Mouse (Mus musculus) activated CD4-positive, CD25-positive, alpha-beta regulatory T cell (primary cell): Measurements from ENCODE around the gene Haspin. TPM values are rescaled to one million over a fixed set of nuclear protein-coding genes. Genes with fewer than 3 reads are reported as not detected.

Source experiments
- polyA plus RNA-seq, 2 experiments: library from polyadenylated mRNA; unstranded; fragments of 100-300 nt; shearing (Covaris generic); gene quantifications; one replicate each; pipeline ENCODE4 v1.2.1; 2017

The Haspin gene
- 10 to 100 TPM; 14.4 to 20.1 TPM for polyA plus RNA-seq

DNA sequence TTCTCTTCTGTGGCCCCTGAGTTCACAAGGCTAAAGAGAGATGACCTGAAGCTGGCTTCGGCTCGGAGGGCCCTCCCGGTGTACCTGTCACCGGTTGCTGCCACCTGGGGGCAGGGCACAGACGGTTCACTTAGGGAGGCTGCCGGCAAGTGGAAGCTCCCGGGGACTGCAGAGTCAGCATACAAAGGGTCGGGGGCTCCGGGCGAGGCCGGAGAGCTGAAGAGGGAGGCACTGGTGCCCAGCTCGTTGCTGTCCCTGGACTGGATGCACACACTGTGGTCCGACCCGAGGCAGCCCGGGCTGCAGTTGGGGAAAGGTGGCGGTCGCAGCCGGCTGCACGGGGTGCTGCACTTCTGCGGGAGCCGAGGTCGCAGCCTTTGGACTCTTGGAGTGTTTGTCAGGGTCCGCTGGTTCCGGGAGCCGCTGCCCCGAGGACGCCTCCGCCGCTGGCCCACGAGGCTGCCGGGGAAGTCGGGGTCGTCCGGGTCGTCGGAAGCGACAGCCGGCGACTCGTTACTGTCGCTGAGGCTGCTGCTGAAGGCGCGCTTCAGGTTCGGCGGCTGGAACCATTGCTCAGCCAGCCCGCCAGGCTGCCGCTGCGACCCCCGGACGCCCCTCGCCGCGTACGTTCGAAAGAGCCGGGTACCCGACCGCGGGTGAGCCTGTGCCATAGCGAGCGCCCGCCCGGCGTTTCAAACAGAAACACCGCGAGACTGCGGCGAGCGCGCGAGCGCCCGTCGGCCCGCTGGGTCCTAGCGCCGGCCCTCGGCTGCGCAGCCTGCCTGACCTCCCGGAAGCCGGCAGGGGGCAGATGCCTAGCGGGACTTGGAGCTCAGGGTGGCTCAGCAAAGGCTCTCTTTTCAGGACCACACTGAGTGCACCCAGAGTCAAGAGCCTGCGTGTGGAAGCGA, at the start of gene Haspin:
TSS of gene Haspin (minus strand) at position 704 of the 911 bp plus-strand sequence.

DNA sequence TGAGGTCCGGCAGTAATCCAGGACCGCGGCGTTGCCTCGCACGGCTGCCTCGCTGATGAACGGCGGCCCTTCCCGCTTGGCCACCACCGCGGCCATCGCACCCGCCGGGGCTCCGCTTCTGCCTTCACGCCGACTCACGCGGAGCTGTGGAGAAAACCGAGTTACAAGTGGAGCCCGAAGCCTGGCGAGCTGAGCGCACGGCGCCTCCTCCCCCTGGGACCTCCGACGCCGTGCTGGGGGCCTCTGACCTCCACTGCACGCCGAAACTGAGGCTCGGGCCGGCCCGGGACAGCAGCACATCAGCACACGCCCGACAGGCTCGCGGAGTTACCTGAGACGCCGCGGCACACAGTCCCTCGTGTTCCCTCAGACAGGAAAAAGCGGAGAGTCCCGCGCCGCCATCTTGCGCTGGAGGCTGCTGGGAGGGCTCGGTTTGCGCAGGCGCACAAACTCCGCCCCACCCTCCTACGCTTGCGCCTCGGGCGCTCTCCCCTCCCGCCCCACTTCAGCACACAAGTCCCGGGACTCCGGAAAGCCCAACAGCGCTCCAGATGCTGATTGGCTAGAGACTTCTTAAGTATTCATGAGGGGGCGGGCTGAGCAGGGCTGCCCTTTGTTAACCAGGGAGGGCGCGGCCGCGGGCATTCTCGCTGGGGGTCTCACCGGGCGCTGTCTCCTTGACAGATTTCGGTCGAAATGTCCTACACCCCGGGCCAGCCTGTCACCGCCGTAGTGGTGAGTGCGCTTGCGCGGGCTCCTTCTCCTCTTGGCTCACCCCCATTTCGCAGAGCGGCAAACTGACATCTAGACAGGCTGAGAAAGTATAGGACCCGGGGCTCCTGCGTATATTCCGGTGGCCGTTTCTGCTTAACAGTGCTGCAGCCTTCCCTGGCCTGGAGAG, 38.8 kb upstream of the Haspin start, which contains the start of the genes Emc6 and Tax1bp3:
TSS of gene Emc6 (minus strand) at position 430 of the 901 bp plus-strand sequence.
TSS of gene Tax1bp3 (plus strand) at position 476 of the 901 bp plus-strand sequence.

DNA sequence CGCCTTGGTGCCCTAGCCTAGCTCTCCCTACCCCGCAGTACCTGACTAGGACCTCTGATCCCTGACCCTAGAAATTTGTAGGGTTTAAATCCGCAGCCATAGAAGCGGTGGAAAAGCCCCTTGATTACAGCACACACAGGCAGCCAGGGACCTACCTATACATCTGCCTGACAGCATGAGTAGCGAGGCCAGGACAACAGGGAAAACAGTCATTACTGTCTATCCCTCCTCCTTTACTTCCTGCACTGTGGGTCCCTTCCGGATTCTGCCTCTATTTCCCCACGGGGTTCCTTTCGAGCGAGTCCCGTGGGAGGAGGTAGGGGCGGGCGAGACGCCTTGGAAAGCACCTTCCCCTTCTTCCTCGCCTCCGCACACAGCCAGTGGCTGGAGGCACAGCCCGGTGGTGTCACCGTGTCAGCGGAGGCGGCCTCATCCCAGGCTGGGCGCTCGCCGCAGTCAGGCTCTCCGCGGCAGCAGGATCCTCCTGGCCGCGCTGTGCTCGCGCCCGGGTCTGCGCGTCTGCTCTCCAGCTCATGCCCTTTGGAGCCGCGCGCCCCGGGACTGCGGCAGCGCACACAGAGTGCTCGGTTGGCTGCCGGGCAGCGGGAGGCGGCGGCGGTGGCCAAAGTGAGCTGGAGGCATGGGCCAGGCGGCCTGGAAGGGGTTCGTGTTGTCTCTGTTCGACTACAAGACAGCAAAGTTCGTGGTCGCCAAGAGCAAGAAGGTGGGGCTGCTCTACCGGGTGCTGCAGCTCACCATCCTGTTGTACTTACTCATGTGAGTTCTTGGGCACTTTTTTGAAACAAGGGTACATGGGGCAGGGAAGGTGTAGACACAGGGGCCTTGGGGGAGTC, 22.1 kb upstream of the Haspin start, which contains the start of gene P2rx5:
TSS of gene P2rx5 (plus strand) at position 465 of the 854 bp plus-strand sequence.

DNA sequence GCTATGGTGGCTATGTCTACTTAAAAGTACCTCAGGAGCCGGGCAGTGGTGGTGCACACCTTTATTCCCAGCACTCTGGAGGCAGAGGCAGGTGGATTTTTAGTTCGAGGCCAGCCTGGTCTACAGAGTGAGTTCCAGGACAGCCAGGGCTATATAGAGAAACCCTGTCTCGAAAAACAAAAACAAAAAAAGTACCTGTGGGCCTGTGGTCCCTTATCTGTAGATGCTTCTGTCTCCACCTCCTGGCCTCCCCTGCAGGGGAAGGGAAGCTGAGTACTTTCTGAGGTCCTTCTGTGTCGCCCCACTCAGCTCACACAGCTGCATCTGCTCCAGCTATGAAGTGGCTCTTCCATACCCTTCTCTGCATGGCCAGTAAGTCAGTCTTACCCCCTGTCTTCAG, 47.8 kb downstream of the Haspin start, which contains the start of gene Itgae:
TSS of gene Itgae (plus strand) at position 301 of the 400 bp plus-strand sequence.

Other genes starting within 250 kb of the Haspin start
- 100 to 1,000 TPM; 191 to 312 TPM for gene Atp2a3, start 177.1 kb downstream of the Haspin start, polyA plus RNA-seq
- gene P2rx1, start 139.2 kb downstream of the Haspin start, polyA plus RNA-seq = under 1 TPM in 1 of 2 experiments, not detected in 1; 0.79 TPM
- 1 to 10 TPM; 4.3 to 6.2 TPM for gene Camkk1, start 119.3 kb downstream of the Haspin start, polyA plus RNA-seq
- gene Ncbp3, start 90.5 kb downstream of the Haspin start, polyA plus RNA-seq = 10 to 100 TPM; 14.9 to 18.5 TPM
- gene Itgae, start 47.7 kb downstream of the Haspin start, polyA plus RNA-seq = 100 to 1,000 TPM in 1 of 2 experiments, 10 to 100 TPM in 1; 37.2 to 255 TPM
- gene P2rx5, start 22.1 kb upstream of the Haspin start, polyA plus RNA-seq = under 1 TPM; 0.19 to 0.61 TPM
- 100 to 1,000 TPM in 1 of 2 experiments, 10 to 100 TPM in 1; 60.0 to 102 TPM for gene Emc6, start 38.7 kb upstream of the Haspin start, polyA plus RNA-seq
- 10 to 100 TPM; 29.9 to 32.4 TPM for gene Tax1bp3, start 38.8 kb upstream of the Haspin start, polyA plus RNA-seq
- 10 to 100 TPM; 11.4 to 11.7 TPM for gene Ctns, start 60.7 kb upstream of the Haspin start, polyA plus RNA-seq
- gene Shpk, start 61.2 kb upstream of the Haspin start, polyA plus RNA-seq = 1 to 10 TPM; 6.0 to 7.6 TPM
- gene Trpv1, start 96.0 kb upstream of the Haspin start, polyA plus RNA-seq = not detected
- gene Trpv3, start 129.1 kb upstream of the Haspin start, polyA plus RNA-seq = under 1 TPM in 1 of 2 experiments, not detected in 1; 0.05 TPM
- under 1 TPM in 1 of 2 experiments, not detected in 1; 0.16 TPM for gene Aspa, start 191.3 kb upstream of the Haspin start, polyA plus RNA-seq
- not detected for gene Gm49340, start 191.4 kb upstream of the Haspin start, polyA plus RNA-seq
- gene Spata22, start 191.4 kb upstream of the Haspin start, polyA plus RNA-seq = not detected
- under 1 TPM in 1 of 2 experiments, not detected in 1; 0.07 TPM for gene Olfr20, start 212.5 kb upstream of the Haspin start, polyA plus RNA-seq
- not detected for gene Olfr376, start 233.0 kb upstream of the Haspin start, polyA plus RNA-seq